Mouse (Mus musculus): ENCODE data around the gene Wwox. TPM values are rescaled to one million over a fixed set of nuclear protein-coding genes. Genes with fewer than 3 reads are reported as not detected.

Gene Wwox
- polyA plus RNA-seq, 1 experiment from 2014 or later: 14.3 TPM

DNA sequence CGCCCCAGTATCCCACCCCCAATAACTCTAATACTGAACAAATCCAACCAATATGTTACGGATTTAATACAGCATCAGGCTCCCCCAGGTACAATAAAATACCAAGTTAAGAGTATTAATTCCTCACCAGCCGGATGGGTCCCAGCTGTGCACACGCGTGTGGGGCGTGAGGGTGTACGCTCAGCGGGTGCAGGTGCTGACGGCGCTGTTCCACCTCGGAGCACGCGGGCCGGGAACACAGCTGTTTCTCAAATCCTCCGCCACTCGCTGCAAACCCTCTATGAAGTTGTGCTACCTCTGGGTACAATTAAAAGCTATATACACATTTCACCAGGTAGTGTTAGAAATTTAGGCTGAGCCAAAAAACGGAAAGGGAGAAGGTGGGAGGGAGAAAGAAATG is 818.0 kb downstream of the Wwox start:
- peaks cover 14% of the 10 kb centered on the region; the same call in 1 of the 2 replicates for H3K27me3 ChIP-seq
- H3K9me3 ChIP-seq: no peaks in the 10 kb centered on the region
- no peak overlapping the region for H3K4me3 ChIP-seq (replicated peaks)
- H3K9ac ChIP-seq: no peak overlapping the region
- H3K4me2 ChIP-seq: no peak overlapping the region
- no peak for ATAC-seq (ENCODE audit: low FRiP score)
- WGBS: 96% methylated on average over 17 of the region's 17 CpGs
- H3K4me1 ChIP-seq: peaks cover 11% of the 10 kb centered on the region
- H3K27ac ChIP-seq: no peak overlapping the region
- no peaks in the 10 kb centered on the region for H3K36me3 ChIP-seq (replicated peaks)

GRCm38 (mm10) chr8:115259806-115260205 is 820.4 kb downstream of the Wwox start:
- H3K9me3 ChIP-seq: no peaks in the 10 kb centered on the region
- peaks cover 11% of the 10 kb centered on the region for H3K4me1 ChIP-seq
- no peak overlapping the region for H3K9ac ChIP-seq
- ATAC-seq (ENCODE audit: low FRiP score): no peak
- H3K36me3 ChIP-seq (replicated peaks): no peaks in the 10 kb centered on the region
- no peak overlapping the region for H3K27ac ChIP-seq
- peaks cover 14% of the 10 kb centered on the region; the same call in 1 of the 2 replicates for H3K27me3 ChIP-seq
- H3K4me2 ChIP-seq: peak overlapping the region; percentile 17; the same call in 1 of the 2 replicates
- H3K4me3 ChIP-seq (replicated peaks): no peak overlapping the region
- WGBS: 30% methylated on average over 12 of the region's 12 CpGs

DNA sequence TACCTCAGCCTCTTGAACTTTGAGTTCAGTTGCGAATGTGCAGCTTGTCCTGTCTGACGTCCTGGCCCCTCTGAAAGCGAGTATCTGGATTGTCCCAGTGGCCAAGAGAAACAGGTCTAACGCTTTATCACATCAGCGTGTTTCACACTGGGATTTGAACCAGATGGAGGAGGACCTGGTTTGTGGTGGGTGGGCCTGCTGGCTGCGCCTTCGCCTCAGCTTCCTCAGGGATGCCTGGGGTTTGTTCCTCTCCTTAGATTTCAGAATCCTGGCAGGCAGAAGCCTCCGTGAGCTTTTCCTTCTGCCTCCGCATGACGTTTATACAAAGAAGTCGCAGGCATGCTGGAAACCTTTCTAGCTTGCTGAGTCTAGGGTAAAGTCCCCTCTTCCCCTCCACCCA is 827.7 kb downstream of the Wwox start:
- Histone ChIP-seq H3K4me3 (replicated peaks) (no peak overlapping the region), H3K9me3 (no peaks in the 10 kb centered on the region), H3K27ac (no peak overlapping the region), H3K27me3 (no peaks in the 10 kb centered on the region), H3K36me3 (replicated peaks) (no peaks in the 10 kb centered on the region), H3K4me1 (0 out of 2 replicates have a peak, but pooled peaks cover 5% of the 10 kb centered on the region), H3K9ac (no peak overlapping the region), H3K4me2 (no peak overlapping the region)
- ATAC-seq (ENCODE audit: low FRiP score): no peak
- 81% methylated on average over 11 of the region's 11 CpGs for WGBS

DNA sequence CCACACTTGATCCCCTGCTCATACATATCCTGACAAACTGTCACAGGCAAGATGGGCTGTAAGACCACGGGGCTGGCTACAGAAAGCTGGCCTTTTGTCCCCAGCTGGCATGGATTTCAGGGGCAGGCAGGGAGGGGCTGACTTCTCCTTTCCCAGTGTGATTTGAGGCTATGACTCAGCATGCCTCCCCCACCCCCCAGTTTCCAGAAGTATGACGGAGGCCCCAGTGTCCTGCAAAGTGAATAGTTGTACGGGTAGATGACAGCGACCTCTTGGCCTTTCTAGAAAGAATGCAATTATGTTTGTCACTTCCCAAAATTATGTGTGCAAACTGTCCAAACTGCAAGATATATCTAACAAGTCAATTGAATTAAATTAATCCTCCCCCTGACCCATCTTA is 830.1 kb downstream of the Wwox start:
- H3K4me2 ChIP-seq: no peak overlapping the region
- H3K9ac ChIP-seq: no peak overlapping the region
- H3K4me1 ChIP-seq: 0 out of 2 replicates have a peak, but pooled peaks cover 5% of the 10 kb centered on the region
- no peaks in the 10 kb centered on the region for H3K9me3 ChIP-seq
- ATAC-seq (ENCODE audit: low FRiP score): no peak
- 52% methylated on average over 4 of the region's 4 CpGs for WGBS
- no peak overlapping the region for H3K27ac ChIP-seq
- no peaks in the 10 kb centered on the region for H3K27me3 ChIP-seq
- H3K4me3 ChIP-seq (replicated peaks): no peak overlapping the region
- H3K36me3 ChIP-seq (replicated peaks): no peaks in the 10 kb centered on the region

DNA sequence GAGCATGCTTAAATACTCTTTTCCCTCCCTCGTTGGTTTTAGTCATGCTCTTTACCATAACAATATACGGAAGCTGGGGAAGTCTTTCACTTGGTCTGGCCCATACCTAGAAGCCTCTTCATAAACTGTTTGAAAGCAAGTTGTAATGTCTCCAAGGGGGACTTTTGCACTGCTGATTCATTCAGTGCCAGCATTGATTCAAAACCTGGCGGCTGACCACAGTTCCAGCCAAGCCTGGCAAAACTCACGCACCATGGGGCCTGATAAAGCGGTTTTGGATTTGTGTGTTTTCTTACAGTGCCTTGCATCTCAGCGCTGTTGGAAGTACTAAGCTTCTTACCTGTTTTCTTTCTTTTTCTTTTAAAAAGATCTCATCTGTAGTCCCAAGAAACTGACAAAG is 834.5 kb downstream of the Wwox start:
- no peak overlapping the region for H3K27ac ChIP-seq
- no peak for ATAC-seq (ENCODE audit: low FRiP score)
- WGBS: 75% methylated on average over 6 of the region's 6 CpGs

DNA sequence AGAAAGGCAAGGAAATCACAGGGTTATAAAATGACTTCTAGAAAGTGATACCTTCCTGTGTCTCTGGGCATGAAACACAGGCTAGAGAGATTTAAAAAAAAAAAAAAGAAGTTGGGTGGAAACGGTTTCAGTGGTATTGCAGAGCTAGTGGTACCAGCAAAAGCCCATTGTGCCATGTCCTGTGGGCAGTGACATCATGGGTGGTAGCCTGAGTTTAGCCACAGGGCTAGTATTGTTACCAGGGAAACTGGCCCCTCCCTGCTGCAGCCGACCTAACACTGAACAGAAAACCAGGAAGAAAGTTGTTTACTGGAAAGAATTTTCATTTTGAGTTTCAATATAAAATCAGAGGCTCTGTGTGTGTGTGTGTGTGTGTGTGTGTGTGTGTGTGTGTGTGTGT is 836.8 kb downstream of the Wwox start:
- ATAC-seq (ENCODE audit: low FRiP score): no peak
- 63% methylated on average over 2 of the region's 2 CpGs for WGBS

More for the DNA sequence above, 834.5 kb downstream of the Wwox start:
- Histone ChIP-seq H3K9me3 (0 out of 2 replicates have a peak, but pooled peaks cover 4% of the 10 kb centered on the region), H3K9ac (no peak overlapping the region), H3K4me1 (0 out of 2 replicates have a peak, but pooled peaks cover 5% of the 10 kb centered on the region), H3K4me3 (replicated peaks) (no peak overlapping the region), H3K27me3 (no peaks in the 10 kb centered on the region), H3K36me3 (replicated peaks) (no peaks in the 10 kb centered on the region), H3K4me2 (no peak overlapping the region)

DNA sequence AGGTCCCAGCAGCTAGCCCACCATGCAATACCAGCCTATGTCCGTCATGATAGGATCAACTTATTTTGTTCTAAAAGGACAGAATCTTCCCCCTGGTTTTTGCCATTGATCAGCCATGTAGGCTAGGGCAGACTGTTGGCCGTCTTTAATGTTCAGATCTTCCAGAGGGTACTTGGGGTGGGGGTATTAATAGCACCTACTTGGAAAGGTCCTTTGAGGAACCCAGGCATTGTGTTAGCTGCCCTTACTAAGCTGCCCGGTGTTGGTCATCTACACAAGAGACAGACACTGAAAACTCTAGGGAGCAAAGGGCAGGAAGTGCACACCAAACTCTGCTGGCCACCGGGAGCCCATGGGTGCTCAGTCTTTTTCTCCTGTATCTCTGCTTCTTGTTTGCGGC is 838.8 kb downstream of the Wwox start:
- Histone ChIP-seq H3K27ac (no peak overlapping the region), H3K27me3 (no peaks in the 10 kb centered on the region), H3K36me3 (replicated peaks) (no peaks in the 10 kb centered on the region), H3K4me2 (no peak overlapping the region), H3K9ac (no peak overlapping the region), H3K4me3 (replicated peaks) (no peak overlapping the region), H3K4me1 (no peaks in the 10 kb centered on the region), H3K9me3 (0 out of 2 replicates have a peak, but pooled peaks cover 4% of the 10 kb centered on the region)
- ATAC-seq (ENCODE audit: low FRiP score): no peak
- 84% methylated on average over 5 of the region's 5 CpGs for WGBS

More for the DNA sequence above, 836.8 kb downstream of the Wwox start:
- no peak overlapping the region for H3K9ac ChIP-seq
- H3K27ac ChIP-seq: no peak overlapping the region
- no peak overlapping the region for H3K4me2 ChIP-seq
- H3K36me3 ChIP-seq (replicated peaks): no peaks in the 10 kb centered on the region
- H3K27me3 ChIP-seq: no peaks in the 10 kb centered on the region
- no peak overlapping the region for H3K4me3 ChIP-seq (replicated peaks)
- no peaks in the 10 kb centered on the region for H3K4me1 ChIP-seq
- 0 out of 2 replicates have a peak, but pooled peaks cover 4% of the 10 kb centered on the region for H3K9me3 ChIP-seq

DNA sequence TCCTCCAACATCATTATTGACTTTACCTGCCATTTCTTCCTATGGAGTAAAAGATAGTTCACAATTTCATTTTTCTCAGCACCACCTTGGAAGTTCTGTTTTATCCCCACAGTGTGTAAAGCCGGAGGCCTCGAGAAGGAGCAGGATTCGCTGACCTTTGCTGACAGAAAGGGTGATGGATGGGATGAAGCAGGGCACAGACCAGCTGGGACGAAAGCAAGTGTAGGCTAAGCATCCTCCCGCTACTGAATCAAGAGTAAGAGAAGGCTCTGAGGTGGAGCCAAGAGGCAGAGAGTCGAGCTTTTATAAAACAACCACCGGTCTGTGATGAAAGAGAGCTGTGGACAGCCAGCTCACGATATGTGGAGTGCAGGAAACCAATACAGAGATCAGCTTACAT is 850.8 kb downstream of the Wwox start:
- WGBS: 86% methylated on average over 8 of the region's 8 CpGs
- no peaks in the 10 kb centered on the region for H3K27me3 ChIP-seq
- H3K9me3 ChIP-seq: 0 out of 2 replicates have a peak, but pooled peaks cover 5% of the 10 kb centered on the region
- ATAC-seq (ENCODE audit: low FRiP score): no peak
- H3K4me1 ChIP-seq: no peaks in the 10 kb centered on the region
- no peak overlapping the region for H3K27ac ChIP-seq
- no peak overlapping the region for H3K4me3 ChIP-seq (replicated peaks)
- no peak overlapping the region for H3K9ac ChIP-seq
- H3K36me3 ChIP-seq (replicated peaks): no peaks in the 10 kb centered on the region
- no peak overlapping the region for H3K4me2 ChIP-seq

GRCm38 (mm10) chr8:115296760-115297159 is 857.3 kb downstream of the Wwox start:
- 60% methylated on average over 9 of the region's 9 CpGs for WGBS
- no peak overlapping the region for H3K4me3 ChIP-seq (replicated peaks)
- peaks cover 4% of the 10 kb centered on the region; the same call in 1 of the 2 replicates for H3K27me3 ChIP-seq
- H3K4me2 ChIP-seq: no peak overlapping the region
- H3K36me3 ChIP-seq (replicated peaks): no peaks in the 10 kb centered on the region
- no peak for ATAC-seq (ENCODE audit: low FRiP score)
- H3K9me3 ChIP-seq: no peaks in the 10 kb centered on the region
- H3K9ac ChIP-seq: no peak overlapping the region
- peaks cover under 1% of the 10 kb centered on the region; the same call in 1 of the 2 replicates for H3K4me1 ChIP-seq
- H3K27ac ChIP-seq: no peak overlapping the region

- H3K27ac ChIP-seq: no peak overlapping the region
- no peak overlapping the region for H3K4me2 ChIP-seq
- H3K9ac ChIP-seq: no peak overlapping the region
- WGBS: 25% methylated on average over 7 of the region's 7 CpGs
- no peak overlapping the region for H3K4me3 ChIP-seq (replicated peaks)
- H3K4me1 ChIP-seq: peaks cover 20% of the 10 kb centered on the region
- no peak for ATAC-seq (ENCODE audit: low FRiP score)
- no peaks in the 10 kb centered on the region for H3K9me3 ChIP-seq
- peaks cover 4% of the 10 kb centered on the region for H3K27me3 ChIP-seq
- no peaks in the 10 kb centered on the region for H3K36me3 ChIP-seq (replicated peaks)
Measured at GRCm38 (mm10) chr8:115302484-115302883, 863.0 kb downstream of the Wwox start.

- no peak for ATAC-seq (ENCODE audit: low FRiP score)
- Histone ChIP-seq H3K4me3 (replicated peaks) (no peak overlapping the region), H3K4me2 (no peak overlapping the region), H3K27ac (no peak overlapping the region), H3K36me3 (replicated peaks) (no peaks in the 10 kb centered on the region), H3K9ac (no peak overlapping the region), H3K4me1 (peaks cover 13% of the 10 kb centered on the region), H3K9me3 (no peaks in the 10 kb centered on the region), H3K27me3 (no peaks in the 10 kb centered on the region; the same call in 1 of the 2 replicates)
- WGBS: 71% methylated on average over 4 of the region's 4 CpGs
Measured at GRCm38 (mm10) chr8:115307412-115307811, 868.0 kb downstream of the Wwox start.

GRCm38 (mm10) chr8:115311003-115311402 is 871.5 kb downstream of the Wwox start:
- Histone ChIP-seq H3K9me3 (no peaks in the 10 kb centered on the region), H3K4me3 (replicated peaks) (no peak overlapping the region), H3K9ac (no peak overlapping the region), H3K4me1 (no peaks in the 10 kb centered on the region), H3K36me3 (replicated peaks) (no peaks in the 10 kb centered on the region), H3K27me3 (no peaks in the 10 kb centered on the region), H3K4me2 (no peak overlapping the region), H3K27ac (no peak overlapping the region)
- 91% methylated on average over 6 of the region's 6 CpGs for WGBS
- ATAC-seq (ENCODE audit: low FRiP score): no peak

DNA sequence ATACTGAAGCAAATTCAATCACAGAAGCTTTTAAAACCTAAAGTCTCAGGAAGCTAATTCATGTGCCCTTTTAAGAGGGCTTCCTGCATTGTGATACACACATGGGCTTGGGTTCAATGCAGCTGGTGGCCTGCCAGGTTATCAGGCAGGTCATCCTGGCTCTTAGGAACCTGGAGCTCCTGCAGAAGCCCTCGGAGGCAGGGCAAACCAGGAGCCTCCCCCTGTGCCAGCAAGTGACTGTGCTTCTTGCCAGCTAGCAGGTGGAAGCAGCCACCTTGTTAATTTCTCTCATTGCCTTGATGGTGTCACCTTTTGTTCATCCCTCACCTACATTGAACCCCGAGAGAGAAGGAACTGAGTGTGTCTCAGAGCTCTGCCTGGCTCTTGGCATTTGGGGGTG is 872.9 kb downstream of the Wwox start:
- Histone ChIP-seq H3K27me3 (no peaks in the 10 kb centered on the region), H3K4me3 (replicated peaks) (no peak overlapping the region), H3K4me1 (no peaks in the 10 kb centered on the region), H3K36me3 (replicated peaks) (no peaks in the 10 kb centered on the region), H3K9me3 (no peaks in the 10 kb centered on the region), H3K9ac (no peak overlapping the region), H3K27ac (no peak overlapping the region), H3K4me2 (no peak overlapping the region)
- no peak for ATAC-seq (ENCODE audit: low FRiP score)
- WGBS: 80% methylated on average over 2 of the region's 2 CpGs
